Mouse (Mus musculus) erythroblast, embryonic 14.5 days (primary cell): ENCODE measurements around the gene Ankrd44. TPM values are rescaled to one million over a fixed set of nuclear protein-coding genes. Genes with fewer than 3 reads are reported as not detected.

Source experiments
- H3K27me3 ChIP-seq: 2 replicates; pipeline ENCODE4 v1.6.1; 2012; ENCODE audit warnings: inconsistent platforms; ENCODE audit not compliant: control insufficient read depth
- H3K36me3 ChIP-seq: 2 replicates; pipeline ENCODE4 v1.6.1; 2012; ENCODE audit warnings: mild to moderate bottlenecking, inconsistent platforms; ENCODE audit not compliant: control insufficient read depth
- H3K4me1 ChIP-seq: 2 replicates; pipeline ENCODE4 v1.6.1; 2012; ENCODE audit warnings: inconsistent platforms; ENCODE audit not compliant: control insufficient read depth
- H3K4me3 ChIP-seq: replicated peaks from 2 replicates; pipeline ENCODE3; 2012; ENCODE audit warnings: moderate library complexity, mild to moderate bottlenecking, inconsistent platforms
- H3K9me3 ChIP-seq: 2 replicates; pipeline ENCODE4 v1.6.1; 2012; ENCODE audit warnings: low read length, inconsistent platforms, mixed read lengths; ENCODE audit not compliant: control insufficient read depth
- GATA1 ChIP-seq: IDR thresholded peaks from 2 replicates; pipeline ENCODE4 v1.6.1; 2012; ENCODE audit warnings: low read length, inconsistent platforms, mixed read lengths
- TAL1 ChIP-seq: IDR thresholded peaks from 3 replicates; pipeline ENCODE4 v1.6.1; 2012; ENCODE audit warnings: low read length, inconsistent platforms, mixed read lengths
- polyA plus RNA-seq: library from polyadenylated mRNA; stranded (reverse); fragments of >175 nt; gene quantifications from 2 replicates; pipeline ENCODE4 v1.2.3, GENCODE M21; 2012

The Ankrd44 gene
- polyA plus RNA-seq, 1 experiment = 0.03 TPM

- H3K4me3 ChIP-seq = no peak overlapping the region
- TF ChIP-seq GATA1 = no peak
- no peak for TF ChIP-seq TAL1
- no peaks in the 10 kb centered on the region for H3K27me3 ChIP-seq
- peaks cover 3% of the 10 kb centered on the region; the same call in 1 of the 2 replicates for H3K4me1 ChIP-seq
- no peaks in the 10 kb centered on the region for H3K9me3 ChIP-seq
- no peaks in the 10 kb centered on the region for H3K36me3 ChIP-seq
Observed at GRCm38 (mm10) chr1:54912290-54913062, 13.7 kb downstream of the Ankrd44 start.

GRCm38 (mm10) chr1:54911256-54911610, 15.0 kb downstream of the Ankrd44 start:
- Histone ChIP-seq H3K27me3 (no peaks in the 10 kb centered on the region), H3K4me3 (no peak overlapping the region), H3K36me3 (no peaks in the 10 kb centered on the region), H3K9me3 (no peaks in the 10 kb centered on the region), H3K4me1 (peaks cover 3% of the 10 kb centered on the region; the same call in 1 of the 2 replicates)
- TF ChIP-seq GATA1 = no peak
- no peak for TF ChIP-seq TAL1

- H3K27me3 ChIP-seq = no peaks in the 10 kb centered on the region
- H3K4me1 ChIP-seq = peaks cover 3% of the 10 kb centered on the region; the same call in 1 of the 2 replicates
- TF ChIP-seq TAL1 (no peak), GATA1 (no peak)
- H3K4me3 ChIP-seq = no peak overlapping the region
- no peaks in the 10 kb centered on the region for H3K9me3 ChIP-seq
- H3K36me3 ChIP-seq = no peaks in the 10 kb centered on the region
Observed at GRCm38 (mm10) chr1:54910489-54911255, 15.5 kb downstream of the Ankrd44 start.

- peaks cover 3% of the 10 kb centered on the region; the same call in 1 of the 2 replicates for H3K4me1 ChIP-seq
- H3K4me3 ChIP-seq = no peak overlapping the region
- no peaks in the 10 kb centered on the region for H3K27me3 ChIP-seq
- no peaks in the 10 kb centered on the region for H3K36me3 ChIP-seq
- TF ChIP-seq GATA1 = no peak
- no peak for TF ChIP-seq TAL1
- no peaks in the 10 kb centered on the region for H3K9me3 ChIP-seq
Observed at GRCm38 (mm10) chr1:54908786-54909185, 17.4 kb downstream of the Ankrd44 start.

GRCm38 (mm10) chr1:54907066-54907639, 19.0 kb downstream of the Ankrd44 start:
- Histone ChIP-seq H3K4me1 (no peaks in the 10 kb centered on the region), H3K9me3 (no peaks in the 10 kb centered on the region), H3K36me3 (no peaks in the 10 kb centered on the region), H3K4me3 (no peak overlapping the region), H3K27me3 (no peaks in the 10 kb centered on the region)
- TF ChIP-seq GATA1 (no peak), TAL1 (no peak)

GRCm38 (mm10) chr1:54906322-54906721, 19.9 kb downstream of the Ankrd44 start:
- Histone ChIP-seq H3K36me3 (no peaks in the 10 kb centered on the region), H3K4me3 (no peak overlapping the region), H3K9me3 (no peaks in the 10 kb centered on the region), H3K4me1 (no peaks in the 10 kb centered on the region), H3K27me3 (no peaks in the 10 kb centered on the region)
- TF ChIP-seq TAL1 (no peak), GATA1 (no peak)

- Histone ChIP-seq H3K4me1 (no peaks in the 10 kb centered on the region), H3K27me3 (no peaks in the 10 kb centered on the region), H3K4me3 (no peak overlapping the region), H3K36me3 (no peaks in the 10 kb centered on the region), H3K9me3 (no peaks in the 10 kb centered on the region)
- no peak for TF ChIP-seq GATA1
- TF ChIP-seq TAL1 = no peak
Observed at GRCm38 (mm10) chr1:54905632-54906031, 20.6 kb downstream of the Ankrd44 start.

- Histone ChIP-seq H3K36me3 (no peaks in the 10 kb centered on the region), H3K4me3 (no peak overlapping the region), H3K27me3 (no peaks in the 10 kb centered on the region), H3K4me1 (no peaks in the 10 kb centered on the region), H3K9me3 (no peaks in the 10 kb centered on the region)
- TF ChIP-seq TAL1 = no peak
- no peak for TF ChIP-seq GATA1
Observed at GRCm38 (mm10) chr1:54904165-54904564, 22.0 kb downstream of the Ankrd44 start.

- no peaks in the 10 kb centered on the region for H3K4me1 ChIP-seq
- H3K9me3 ChIP-seq = no peaks in the 10 kb centered on the region
- TF ChIP-seq GATA1 (no peak), TAL1 (no peak)
- H3K27me3 ChIP-seq = no peaks in the 10 kb centered on the region
- no peaks in the 10 kb centered on the region for H3K36me3 ChIP-seq
- H3K4me3 ChIP-seq = no peak overlapping the region
Observed at GRCm38 (mm10) chr1:54902689-54903246, 23.4 kb downstream of the Ankrd44 start.
